Mouse (Mus musculus) mouse embryonic stem cell (cell line): Measurements from ENCODE around the gene Pex10.
"Not testable (repeated sequence)": the region's sequence is repeated elsewhere in the genome, so short reads cannot be mapped to it uniquely, and the experiment has no call there.

Source experiments
- in situ Hi-C, 2 experiments: fragments of 300-500 bp; cut with MboI; formaldehyde crosslinking; loops; 1 replicate in 1 of 2; 3 replicates in 1 of 2; pipeline ENCODE4 v1.14.3; 2019 to 2020; ENCODE audit warnings: low sequenced_read_pairs in 2 of 2, low pct_unique_long_range_greater_than_20kb in 1 of 2, mixed read lengths in 1 of 2; ENCODE audit not compliant: unreplicated experiment in 1 of 2

Gene Pex10

GRCm38 (mm10) chr4:155050116-155050515, 16.7 kb upstream of the Pex10 start:
- in situ Hi-C loops: no loop called here

- in situ Hi-C loops: no loop called here
These were observed 10.1 kb upstream of the Pex10 start, which contains the start of gene Plch2 for GRCm38 (mm10) chr4:155056724-155057123. Gene Plch2, minus strand, starts transcription at chr4:155056784.

- in situ Hi-C loops: no loop called here
These were observed 8.5 kb upstream of the Pex10 start for GRCm38 (mm10) chr4:155058325-155058724.

- in situ Hi-C loops: loop anchor here in 1 of 2 experiments (10.0 kb wide), 2 partner anchors 119 to 179 kb away; no protein-coding TSS in a partner anchor
These were observed 2.9 kb upstream of the Pex10 start for GRCm38 (mm10) chr4:155063895-155064294.

DNA sequence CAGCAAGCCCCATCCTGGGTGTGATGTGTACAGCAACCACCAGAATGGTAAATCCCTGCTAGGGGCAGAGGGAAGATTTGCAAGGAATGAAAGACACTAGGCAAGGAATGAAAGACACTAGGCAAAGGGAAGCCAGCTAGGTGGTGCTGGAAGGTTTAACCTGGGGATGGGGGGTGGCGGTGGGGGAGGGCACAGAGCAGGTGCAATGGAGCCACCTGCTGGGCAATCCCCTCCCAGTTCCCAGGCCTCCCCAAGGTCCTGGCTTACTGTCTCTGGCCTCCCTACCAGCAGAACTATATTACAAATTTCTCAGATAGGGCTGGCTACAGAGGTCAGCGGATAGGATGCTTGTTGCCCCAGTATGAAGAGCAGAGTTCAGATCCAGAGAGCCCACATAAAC, 2.3 kb upstream of the Pex10 start:
- in situ Hi-C loops: loop anchor here in 1 of 2 experiments (10.0 kb wide), 2 partner anchors 120 to 180 kb away; no protein-coding TSS in a partner anchor

GRCm38 (mm10) chr4:155065970-155066833, 614 bp upstream of the Pex10 start:
- in situ Hi-C loops: loop anchor here (5.0 to 10.0 kb wide), 3 partner anchors 121 to 181 kb away; no protein-coding TSS in a partner anchor

- in situ Hi-C loops: loop anchor here (5.0 to 10.0 kb wide), 3 partner anchors 124 to 184 kb away; no protein-coding TSS in a partner anchor
These were observed 1.6 kb downstream of the Pex10 start for GRCm38 (mm10) chr4:155068357-155068972.

GRCm38 (mm10) chr4:155069191-155069590, 2.4 kb downstream of the Pex10 start:
- in situ Hi-C loops: loop anchor here (5.0 to 10.0 kb wide), 3 partner anchors 124 to 184 kb away; no protein-coding TSS in a partner anchor

- in situ Hi-C loops: no loop called here
These were observed 3.4 kb downstream of the Pex10 start for GRCm38 (mm10) chr4:155070199-155070598.

GRCm38 (mm10) chr4:155070921-155071320, 4.1 kb downstream of the Pex10 start:
- in situ Hi-C loops: no loop called here

GRCm38 (mm10) chr4:155074418-155074817, 7.6 kb downstream of the Pex10 start:
- in situ Hi-C loops: no loop called here

- in situ Hi-C loops: no loop called here
These were observed 8.3 kb downstream of the Pex10 start for GRCm38 (mm10) chr4:155075137-155075536.

GRCm38 (mm10) chr4:155075813-155076212, 9.0 kb downstream of the Pex10 start:
- in situ Hi-C loops: no loop called here

DNA sequence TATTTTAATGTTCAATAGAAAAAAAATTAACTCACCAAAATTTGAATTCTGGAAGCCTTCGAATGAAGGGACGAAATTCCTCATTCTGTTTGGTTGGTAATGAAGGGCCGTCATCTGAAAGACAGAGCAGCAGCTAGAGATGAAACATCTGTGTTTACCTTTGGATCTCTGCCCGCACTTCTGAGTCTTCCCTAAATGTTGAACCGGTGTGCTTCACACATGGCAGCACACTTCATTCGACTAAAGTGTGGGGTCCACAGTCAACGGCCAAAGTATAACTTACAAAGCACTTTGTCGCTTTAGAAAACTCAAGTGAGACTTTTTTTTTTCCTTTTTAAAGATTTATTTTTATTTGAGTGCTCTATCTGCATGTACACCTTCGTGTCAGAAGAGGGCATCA, 9.9 kb downstream of the Pex10 start:
- in situ Hi-C loops: no loop called here

DNA sequence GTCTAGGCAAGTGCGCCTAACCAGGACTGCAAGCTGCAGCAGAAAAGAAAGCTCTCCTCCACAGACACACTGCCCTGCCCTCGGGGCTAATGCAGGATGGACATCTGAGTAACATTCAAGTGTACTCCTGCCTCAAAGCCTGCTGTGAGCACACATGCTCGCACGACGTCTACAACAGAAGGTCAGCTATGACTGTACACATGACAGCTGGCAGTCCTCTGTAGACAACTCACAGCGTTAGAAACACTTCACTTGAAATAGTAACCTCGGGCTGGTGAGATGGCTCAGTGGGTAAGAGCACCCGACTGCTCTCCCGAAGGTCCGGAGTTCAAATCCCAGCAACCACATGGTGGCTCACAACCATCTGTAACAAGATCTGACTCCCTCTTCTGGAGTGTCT, 12.0 kb downstream of the Pex10 start:
- in situ Hi-C loops: not testable (repeated sequence)

GRCm38 (mm10) chr4:155079666-155080065, 12.8 kb downstream of the Pex10 start:
- in situ Hi-C loops: no loop called here

DNA sequence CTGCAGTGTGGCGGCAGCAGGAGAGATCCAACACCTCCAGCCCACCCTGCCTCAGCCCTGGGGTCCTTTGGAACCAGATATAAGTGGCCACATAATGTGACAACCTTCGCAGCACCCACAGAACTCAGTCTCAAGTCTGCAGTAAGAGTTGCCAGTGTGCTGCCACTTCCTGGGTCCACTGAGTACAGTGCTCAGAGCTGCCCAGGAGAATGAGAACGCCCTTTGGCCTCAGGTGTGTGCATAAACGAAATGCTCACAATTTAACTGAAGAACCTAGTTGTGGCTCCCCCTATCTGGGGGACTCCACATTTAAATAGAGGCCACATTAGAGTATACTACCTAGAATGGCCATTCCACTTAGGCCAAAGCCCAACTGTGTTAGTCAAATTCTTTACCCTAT, 16.7 kb downstream of the Pex10 start:
- in situ Hi-C loops: no loop called here

GRCm38 (mm10) chr4:155084351-155084750, 17.5 kb downstream of the Pex10 start:
- in situ Hi-C loops: no loop called here
